Mouse (Mus musculus) c-Kit-positive CD71-positive TER-119-negative erythroid progenitor cells, embryonic 14.5 days (primary cell): ENCODE results near the gene Cdk12.

Experiments
- DNase-seq: peaks from one replicate; pipeline ENCODE4 v3.0.0-alpha.2; 2013; ENCODE audit warnings: low read depth

Cdk12 gene

GRCm38 (mm10) chr11:98318421-98319116, 115.7 kb downstream of the Cdk12 start:
- DNase-seq, result no peak

- no peak for DNase-seq
Observed at GRCm38 (mm10) chr11:98319120-98319519, 116.3 kb downstream of the Cdk12 start.

GRCm38 (mm10) chr11:98319544-98319943, 116.7 kb downstream of the Cdk12 start:
- no peak for DNase-seq

- DNase-seq, result no peak
Observed at GRCm38 (mm10) chr11:98319944-98320343, 117.1 kb downstream of the Cdk12 start.

- DNase-seq, result no peak
Observed at GRCm38 (mm10) chr11:98320381-98320780, 117.5 kb downstream of the Cdk12 start.

- no peak for DNase-seq
Observed at GRCm38 (mm10) chr11:98320806-98321676, 118.2 kb downstream of the Cdk12 start.

- DNase-seq, result no peak
Observed at GRCm38 (mm10) chr11:98321677-98322003, 118.8 kb downstream of the Cdk12 start.

GRCm38 (mm10) chr11:98322159-98322558, 119.3 kb downstream of the Cdk12 start:
- DNase-seq, result no peak

- DNase-seq, result no peak
Observed at GRCm38 (mm10) chr11:98323136-98323866, 120.4 kb downstream of the Cdk12 start.

GRCm38 (mm10) chr11:98323933-98324332, 121.1 kb downstream of the Cdk12 start:
- no peak for DNase-seq

- DNase-seq, result no peak
Observed at GRCm38 (mm10) chr11:98325191-98325820, 122.4 kb downstream of the Cdk12 start.

GRCm38 (mm10) chr11:98325821-98326218, 123.0 kb downstream of the Cdk12 start:
- DNase-seq, result no peak

GRCm38 (mm10) chr11:98326741-98327135, 123.9 kb downstream of the Cdk12 start:
- DNase-seq, result no peak

GRCm38 (mm10) chr11:98327136-98328030, 124.5 kb downstream of the Cdk12 start:
- DNase-seq, result no peak

GRCm38 (mm10) chr11:98328031-98328370, 125.1 kb downstream of the Cdk12 start:
- DNase-seq, result no peak
